Mouse (Mus musculus) urinary bladder, adult 18-20 months (tissue): Measurements from ENCODE around the gene Tmem109.
A peak's percentile ranks its signal among the peaks of the same experiment; 100 is the strongest.

Source experiments
- DNase-seq, 2 experiments: peaks; one replicate each; pipeline ENCODE4 v3.0.0; 2022; ENCODE audit warnings: low spot score in 2 of 2, mixed read lengths in 2 of 2

The Tmem109 gene

DNA sequence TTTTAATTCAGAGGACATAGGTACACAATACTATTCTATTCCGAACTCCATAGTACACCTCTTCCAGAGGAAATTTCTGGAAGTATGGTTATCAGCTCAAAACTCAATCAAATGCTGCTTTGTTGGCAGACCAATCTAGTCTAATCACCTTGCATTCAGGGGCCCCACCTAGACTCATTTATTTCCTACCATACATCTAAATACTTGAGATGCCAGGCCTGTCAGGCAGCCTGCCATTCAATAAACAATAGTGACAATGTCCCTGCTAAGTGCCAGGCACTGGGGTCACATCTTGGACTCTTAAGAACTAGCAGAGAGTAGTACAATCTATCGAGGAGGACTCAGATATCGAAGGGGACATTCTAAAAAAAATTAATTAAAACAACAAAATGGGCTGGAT is 10.4 kb upstream of the Tmem109 start:
- no peak for DNase-seq

GRCm38 (mm10) chr19:10880975-10881425 is 801 bp downstream of the Tmem109 start:
- no peak for DNase-seq

DNA sequence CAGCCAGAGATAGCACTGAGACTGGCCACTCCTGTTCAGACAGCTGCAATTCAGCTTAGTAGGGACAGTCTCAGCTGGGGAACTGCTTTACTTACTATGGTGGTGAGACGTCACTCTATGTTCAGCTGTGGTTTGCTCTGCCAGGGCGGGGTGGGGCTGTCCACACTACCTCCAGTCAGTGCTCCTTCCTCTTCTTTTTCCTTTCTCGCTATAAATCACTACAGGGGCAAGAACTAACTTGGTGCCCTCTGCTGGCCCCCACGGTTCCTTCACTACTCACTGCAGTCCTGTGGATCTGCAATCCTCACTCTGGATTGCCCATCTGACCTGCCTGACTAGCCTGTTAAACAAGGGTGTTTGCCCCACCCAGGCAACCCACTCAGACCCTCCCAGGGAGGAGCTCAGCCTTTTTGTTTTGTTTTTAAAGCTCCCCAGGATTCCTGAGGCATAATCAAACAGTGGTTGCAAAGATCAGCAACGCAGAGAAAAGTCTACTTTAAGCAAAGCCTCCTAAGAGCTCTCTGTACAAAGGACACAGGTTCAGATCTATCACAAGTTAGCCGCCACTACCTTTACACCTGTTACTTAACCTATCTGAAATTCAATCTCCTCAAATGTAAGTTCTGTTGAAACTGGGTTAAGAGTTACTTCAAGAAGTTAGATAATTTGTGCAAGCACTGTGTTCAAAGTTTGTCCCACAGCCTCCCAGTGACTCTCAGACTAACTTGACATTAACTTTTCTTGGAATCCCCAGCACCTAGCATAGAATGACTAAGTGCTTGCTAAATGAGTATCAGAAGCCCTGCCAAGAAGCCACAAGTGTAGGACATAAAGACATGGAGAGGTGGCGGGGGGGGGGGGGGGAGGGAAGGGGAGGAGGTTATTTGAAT is 1.5 kb downstream of the Tmem109 start:
- peak; percentile 61 to 74 for DNase-seq

GRCm38 (mm10) chr19:10878201-10878837 is 3.5 kb downstream of the Tmem109 start:
- DNase-seq: no peak

DNA sequence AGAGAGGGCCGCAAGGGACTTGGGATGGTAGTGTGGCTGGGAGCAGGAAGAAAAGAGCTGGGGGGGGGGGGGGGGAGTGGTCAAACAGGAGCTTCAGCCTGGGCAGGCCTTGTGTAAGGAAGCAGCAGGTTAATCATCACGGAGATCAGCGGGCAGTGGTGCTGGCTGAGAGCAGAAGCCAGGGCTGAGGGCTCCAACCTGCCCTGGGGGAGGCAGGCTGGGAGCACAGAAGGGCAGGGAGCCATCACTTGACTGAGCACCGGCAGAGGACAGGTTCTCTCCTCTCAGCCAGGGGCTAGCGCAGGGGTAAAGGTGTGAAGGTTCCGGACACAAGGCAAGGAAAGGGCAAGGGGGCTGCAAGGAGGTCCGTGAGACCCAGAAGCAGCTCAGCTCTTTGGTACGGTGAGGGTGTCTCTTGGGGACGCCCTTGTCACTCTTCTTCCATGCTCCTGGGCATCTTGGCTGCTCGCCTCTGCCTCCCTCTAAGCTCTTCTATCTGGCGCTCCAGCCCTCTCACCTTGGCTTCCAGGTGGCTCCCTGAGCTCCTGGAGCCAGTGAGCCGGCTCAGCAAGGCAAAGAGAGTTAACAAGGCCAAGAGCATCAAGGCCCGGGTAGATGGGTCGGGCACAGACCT is 10.4 kb downstream of the Tmem109 start:
- DNase-seq: no peak

- DNase-seq: no peak
These were observed 11.1 kb downstream of the Tmem109 start for GRCm38 (mm10) chr19:10870676-10871075.

DNA sequence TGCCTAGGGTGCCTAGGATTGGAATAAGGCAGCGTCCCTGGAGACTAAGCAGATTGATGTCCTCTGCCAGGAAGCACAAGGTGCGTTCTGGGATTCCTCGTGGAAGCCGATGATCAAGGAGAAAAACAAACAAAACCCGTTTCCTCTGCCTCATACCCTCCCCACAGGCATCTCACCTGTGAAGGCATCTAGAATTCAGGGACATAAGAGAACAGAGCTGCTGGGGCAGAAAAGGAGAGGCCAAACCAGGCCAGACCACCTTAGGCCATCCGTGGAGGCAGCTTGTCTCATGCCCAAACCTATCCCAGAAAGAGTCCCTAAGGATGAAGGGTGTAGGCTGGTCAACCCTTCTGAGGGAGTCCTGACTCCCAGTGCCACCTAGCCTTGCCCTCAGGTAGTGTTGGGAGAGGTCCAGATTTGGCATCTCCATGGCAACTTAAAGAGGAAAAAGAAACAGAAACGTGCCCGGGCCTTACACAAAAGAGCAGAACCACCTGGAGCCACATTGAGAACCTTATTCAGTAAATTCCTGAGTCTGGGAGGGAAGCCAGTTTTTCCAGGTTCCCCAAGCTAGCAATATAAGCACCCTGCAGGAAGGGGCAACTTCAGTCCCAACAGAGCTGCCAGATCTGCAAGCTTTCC is 11.8 kb downstream of the Tmem109 start, which contains the start of gene Tmem132a:
TSS of gene Tmem132a (minus strand) at position 55 of the 642 bp plus-strand sequence.
- DNase-seq: no peak

- peak; percentile 67 to 72 for DNase-seq
These were observed 12.4 kb downstream of the Tmem109 start for GRCm38 (mm10) chr19:10869241-10869885.

DNA sequence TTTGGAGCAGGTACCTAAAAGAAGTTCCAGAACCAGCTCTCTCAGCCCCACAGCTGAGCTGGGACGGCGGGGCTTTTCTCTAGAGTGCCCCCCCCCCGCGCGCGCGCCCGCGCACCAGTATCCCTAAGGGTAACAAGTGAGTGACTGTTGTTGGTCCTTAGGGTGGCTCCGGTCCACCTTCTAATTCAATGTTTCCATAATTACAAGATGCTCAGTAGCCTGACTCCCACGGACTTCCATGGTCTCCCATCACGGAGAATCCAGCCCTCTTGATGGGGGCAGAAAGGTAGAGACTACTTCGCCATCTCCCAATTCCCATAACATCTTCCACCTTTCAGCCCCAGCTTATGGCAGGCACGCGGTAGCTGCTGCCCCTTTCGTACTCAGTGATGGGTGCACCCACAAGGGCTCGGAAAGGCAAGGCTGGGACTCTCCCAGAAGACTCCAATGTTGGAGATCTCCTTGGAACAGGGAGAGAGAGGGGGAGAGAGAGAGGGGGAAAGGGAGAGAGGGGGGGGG is 13.1 kb downstream of the Tmem109 start:
- no peak for DNase-seq

DNA sequence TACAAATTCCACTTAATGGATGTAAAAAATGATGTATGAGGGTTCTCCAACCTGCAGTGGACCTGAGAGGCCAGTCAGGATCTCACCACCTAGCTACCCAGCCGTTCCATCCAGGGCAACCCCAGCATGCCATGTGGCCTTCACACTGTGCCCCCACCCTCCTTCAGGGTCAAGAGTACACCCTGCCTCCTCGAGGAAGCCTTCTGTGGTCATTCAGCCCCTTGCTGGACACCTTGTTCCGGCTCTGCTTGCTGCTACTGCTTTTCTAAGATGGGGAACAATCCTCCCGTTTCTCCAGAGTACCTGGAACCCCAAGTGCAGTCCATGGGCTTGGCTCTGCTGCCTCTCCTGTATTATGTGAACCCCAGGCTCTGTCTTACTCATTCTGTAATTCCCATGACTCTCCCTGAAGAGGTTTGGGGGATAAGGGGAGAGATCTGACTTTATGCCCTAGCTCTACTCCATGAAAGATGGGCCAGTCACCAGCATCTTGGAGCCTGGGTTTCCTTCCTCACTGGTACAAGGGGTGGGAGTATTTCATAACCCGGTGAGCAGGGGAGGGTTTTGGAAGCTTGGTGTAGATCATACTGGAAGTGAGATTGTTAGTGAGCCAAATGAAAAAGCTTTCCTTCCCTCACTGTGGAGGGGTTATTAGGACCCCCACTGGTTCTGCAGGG is 13.7 kb downstream of the Tmem109 start:
- no peak for DNase-seq

- DNase-seq: no peak
These were observed 15.4 kb downstream of the Tmem109 start for GRCm38 (mm10) chr19:10866351-10866750.

GRCm38 (mm10) chr19:10860072-10860497 is 21.7 kb downstream of the Tmem109 start:
- no peak for DNase-seq

- DNase-seq: no peak
These were observed 25.3 kb downstream of the Tmem109 start for GRCm38 (mm10) chr19:10856520-10856919.

GRCm38 (mm10) chr19:10855422-10855821 is 26.4 kb downstream of the Tmem109 start:
- no peak for DNase-seq

GRCm38 (mm10) chr19:10847311-10848087 is 34.3 kb downstream of the Tmem109 start:
- DNase-seq: no peak

DNA sequence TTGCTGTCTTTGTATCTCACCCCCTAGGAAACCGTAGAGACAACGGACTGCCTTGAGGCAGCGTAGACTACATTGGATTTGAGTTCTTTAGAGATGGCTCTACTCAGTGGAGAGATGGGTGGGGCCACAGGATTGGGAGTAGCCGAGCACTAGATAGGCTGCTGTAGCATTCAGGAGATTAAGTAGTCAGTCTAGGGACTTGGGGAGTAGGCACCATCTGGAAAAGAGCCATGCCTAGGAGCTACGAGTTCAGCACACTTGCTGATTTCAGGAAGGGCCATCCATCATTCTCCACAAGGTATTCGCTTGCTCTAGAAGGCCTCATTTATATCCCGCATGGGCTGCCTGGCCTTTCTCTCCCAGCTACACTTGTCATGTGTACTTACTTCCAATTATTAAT is 35.7 kb downstream of the Tmem109 start:
- DNase-seq: no peak

DNA sequence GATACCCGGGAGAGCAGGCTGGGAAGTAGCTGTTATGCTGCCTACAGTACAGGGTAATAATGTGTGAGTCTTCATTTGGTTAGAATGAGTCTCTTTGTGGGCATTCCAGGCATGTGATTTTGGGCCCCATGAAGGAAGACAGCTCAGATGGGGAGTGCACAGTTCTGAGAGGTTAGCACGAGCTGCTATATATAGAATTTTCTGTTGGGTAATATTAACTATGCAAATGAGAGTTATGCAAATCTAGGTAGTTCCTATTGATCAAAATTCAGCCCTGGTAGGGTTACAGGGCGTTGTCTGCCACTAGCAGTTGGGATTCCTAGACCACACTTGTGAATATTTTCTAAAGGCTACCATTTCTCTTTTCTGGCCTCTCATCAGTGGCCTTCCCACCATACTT is 36.3 kb downstream of the Tmem109 start:
- no peak for DNase-seq

DNA sequence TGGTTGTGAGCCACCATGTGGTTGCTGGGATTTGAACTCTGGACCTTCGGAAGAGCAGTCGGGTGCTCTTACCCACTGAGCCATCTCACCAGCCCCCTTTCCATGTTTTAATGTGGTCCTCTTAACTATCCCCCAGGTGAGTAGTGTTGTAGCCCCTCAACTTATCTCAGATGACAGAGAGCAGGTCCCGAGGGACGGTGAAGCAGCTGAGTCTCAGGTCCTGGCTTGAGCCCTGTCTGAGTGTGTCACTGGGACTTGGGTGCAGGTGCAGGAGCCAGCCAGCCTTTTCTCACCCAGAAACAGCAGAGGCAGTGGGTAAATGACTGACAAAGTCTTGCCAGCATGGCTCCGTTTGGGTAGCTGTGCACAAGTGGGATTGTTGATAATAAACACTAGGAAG is 37.6 kb downstream of the Tmem109 start:
- DNase-seq: no peak

- DNase-seq: no peak
These were observed 38.9 kb downstream of the Tmem109 start for GRCm38 (mm10) chr19:10842914-10843313.
